Mouse (Mus musculus) cerebellum, adult 2 months (tissue): Measurements from ENCODE around the gene Lmod3.

ENCODE experiments used
- CTCF ChIP-seq: fragments of 200-500 bp; IDR thresholded peaks from 2 replicates; pipeline ENCODE4 v1.5.1; 2011; ENCODE audit warnings: low read depth, mild to moderate bottlenecking, control low read depth, low read length, moderate library complexity, borderline replicate concordance; ENCODE audit not compliant: insufficient read depth
- POLR2A ChIP-seq: fragments of 200-500 bp; IDR thresholded peaks from 2 replicates; pipeline ENCODE4 v1.6.1; 2011; ENCODE audit warnings: low read length, control low read depth, borderline replicate concordance; ENCODE audit not compliant: insufficient read depth

DNA sequence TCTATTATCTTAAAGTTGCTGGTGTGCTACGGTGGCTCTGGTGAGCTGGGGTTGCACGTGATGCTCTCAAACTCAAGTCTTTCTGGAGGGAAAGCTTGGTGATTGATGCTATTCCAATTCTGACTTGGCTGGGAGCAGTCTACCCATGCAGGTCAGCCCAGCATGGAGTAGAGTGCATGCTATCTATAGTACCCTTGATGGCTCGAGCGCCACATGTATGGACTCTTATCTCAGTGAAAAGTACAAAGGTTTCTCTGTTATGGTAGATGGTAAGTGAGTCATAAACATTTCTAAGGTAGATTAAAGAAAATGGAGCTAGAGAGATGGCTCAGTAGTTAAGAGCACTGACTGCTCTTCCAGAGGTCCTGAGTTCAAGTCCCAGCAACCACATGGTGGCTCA is 10.0 kb downstream of the Lmod3 start:
- TF ChIP-seq POLR2A = no peak
- no peak for TF ChIP-seq CTCF
